Mouse (Mus musculus) CH12.LX (cell line): ENCODE results near the gene Acp7.

Experiments
- BHLHE40 ChIP-seq: IDR thresholded peaks from 2 replicates; pipeline ENCODE4 v1.6.1; 2011; ENCODE audit warnings: mild to moderate bottlenecking, low read depth, low read length, improper control_type of control experiment
- CTCF ChIP-seq, 2 experiments: IDR thresholded peaks in 1 of 2; conservative IDR thresholded peaks in 1 of 2; 2 replicates each; pipeline ENCODE4 v1.5.1; 2011 to 2012; ENCODE audit warnings: low read depth in 2 of 2, low read length in 2 of 2, improper control_type of control experiment in 1 of 2, inconsistent platforms in 1 of 2, mild to moderate bottlenecking in 1 of 2, moderate library complexity in 1 of 2
- E2F4 ChIP-seq: IDR thresholded peaks from 2 replicates; pipeline ENCODE4 v1.6.1; 2011; ENCODE audit warnings: low read depth, low read length, improper control_type of control experiment; ENCODE audit not compliant: insufficient replicate concordance
- EP300 ChIP-seq: IDR thresholded peaks from 2 replicates; pipeline ENCODE4 v1.6.1; 2011; ENCODE audit warnings: low read length, improper control_type of control experiment
- IRF4 ChIP-seq: IDR thresholded peaks from 2 replicates; pipeline ENCODE4 v1.6.1; 2014; ENCODE audit warnings: low read depth, mild to moderate bottlenecking, inconsistent platforms, low read length, improper control_type of control experiment
- MAX ChIP-seq: IDR thresholded peaks from 2 replicates; pipeline ENCODE4 v1.6.1; 2011; ENCODE audit warnings: low read length, improper control_type of control experiment
- MXI1 ChIP-seq: IDR thresholded peaks from 2 replicates; pipeline ENCODE4 v1.6.1; 2011; ENCODE audit warnings: mild to moderate bottlenecking, low read depth, low read length, improper control_type of control experiment
- MYC ChIP-seq: IDR thresholded peaks from 2 replicates; pipeline ENCODE4 v1.6.1; 2011; ENCODE audit warnings: low read depth, mild to moderate bottlenecking, improper control_type of control experiment, low read length
- NELFE ChIP-seq: IDR thresholded peaks from 2 replicates; pipeline ENCODE4 v1.6.1; 2011; ENCODE audit warnings: low read depth, low read length, improper control_type of control experiment
- POLR2A ChIP-seq: IDR thresholded peaks from 2 replicates; pipeline ENCODE4 v1.6.1; 2011; ENCODE audit warnings: low read depth, mild to moderate bottlenecking, improper control_type of control experiment, low read length
- RAD21 ChIP-seq: IDR thresholded peaks from 2 replicates; pipeline ENCODE4 v1.6.1; 2011; ENCODE audit warnings: low read depth, mild to moderate bottlenecking, low read length, improper control_type of control experiment, moderate library complexity
- USF1 ChIP-seq: IDR thresholded peaks from 2 replicates; pipeline ENCODE4 v1.6.1; 2014; ENCODE audit warnings: low read depth, mild to moderate bottlenecking, inconsistent platforms, low read length, improper control_type of control experiment
- USF2 ChIP-seq: conservative IDR thresholded peaks from 2 replicates; pipeline ENCODE4 v1.6.1; 2011; ENCODE audit warnings: low read depth, low read length, improper control_type of control experiment
- ZNF384 ChIP-seq: IDR thresholded peaks from 2 replicates; pipeline ENCODE4 v1.6.1; 2012; ENCODE audit warnings: low read depth, low read length, improper control_type of control experiment, inconsistent platforms

DNA sequence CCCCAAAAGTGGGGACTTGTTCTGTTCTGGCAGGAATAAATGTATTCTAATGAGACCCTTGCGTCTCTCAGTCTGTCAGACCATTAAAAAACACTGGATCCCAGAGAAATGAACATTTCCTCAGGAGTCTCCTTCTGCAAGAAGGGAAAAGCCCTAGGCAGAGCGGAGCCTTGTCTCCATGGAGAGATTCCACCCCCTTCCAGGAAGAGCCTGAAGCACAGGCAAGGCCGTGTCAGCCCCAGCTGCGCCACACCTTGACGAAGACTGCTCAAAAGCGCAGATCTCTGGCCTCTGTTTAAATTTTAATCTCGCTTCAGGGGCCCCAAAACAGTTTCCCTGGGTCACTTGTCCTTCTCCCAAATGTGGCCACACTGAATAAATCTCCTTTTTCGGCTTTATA is 46.5 kb upstream of the Acp7 start:
- TF ChIP-seq RAD21, result no peak
- no peak for TF ChIP-seq POLR2A
- no peak for TF ChIP-seq CTCF (conservative IDR thresholded peaks at IDR 0.05 in 1 of 2, IDR thresholded peaks at IDR 0.05 in 1 of 2; ENCODE audit: low read depth in 2 of 2, low read length in 2 of 2)
- TF ChIP-seq USF1, result no peak
- no peak for TF ChIP-seq MAX
- no peak for TF ChIP-seq NELFE
- no peak for TF ChIP-seq EP300
- TF ChIP-seq E2F4, result no peak
- TF ChIP-seq MXI1, result no peak
- TF ChIP-seq USF2, result no peak
- TF ChIP-seq ZNF384, result no peak
- TF ChIP-seq IRF4, result no peak
- TF ChIP-seq MYC, result no peak
- TF ChIP-seq BHLHE40, result no peak
